Mouse (Mus musculus) spleen, postnatal 14 days (tissue): ENCODE results near the gene Nenf.
A peak's percentile ranks its signal among the peaks of the same experiment; 100 is the strongest.

Source experiments
- DNase-seq, 2 experiments: peaks; one replicate each; pipeline ENCODE4 v3.0.0; 2021 to 2022; ENCODE audit warnings: low spot score in 2 of 2

The Nenf gene

DNA sequence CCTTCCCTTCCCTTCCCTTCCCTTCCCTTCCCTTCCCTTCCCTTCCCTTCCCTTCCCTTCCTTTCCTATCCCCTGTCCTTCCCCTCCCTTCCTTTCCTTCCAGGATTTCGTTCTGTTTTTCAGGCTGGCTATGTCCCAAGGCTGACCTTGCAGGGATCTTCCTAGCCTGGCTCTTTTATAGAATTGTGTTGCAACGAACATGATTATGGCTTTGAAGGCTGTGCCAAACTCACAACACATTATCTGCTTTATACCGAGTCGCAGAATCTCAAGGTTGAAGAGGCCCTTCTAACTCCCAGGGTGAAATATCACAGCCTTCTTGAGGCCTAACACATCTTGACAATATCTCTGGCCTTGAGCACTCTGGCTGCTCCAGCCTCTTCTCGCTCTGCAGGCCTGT, 692 bp upstream of the Nenf start:
- no peak for DNase-seq

GRCm38 (mm10) chr1:191316818-191317217, 1.2 kb downstream of the Nenf start:
- DNase-seq: no peak

GRCm38 (mm10) chr1:191313926-191314325, 4.1 kb downstream of the Nenf start:
- DNase-seq: no peak

GRCm38 (mm10) chr1:191313158-191313557, 4.8 kb downstream of the Nenf start:
- DNase-seq: no peak

DNA sequence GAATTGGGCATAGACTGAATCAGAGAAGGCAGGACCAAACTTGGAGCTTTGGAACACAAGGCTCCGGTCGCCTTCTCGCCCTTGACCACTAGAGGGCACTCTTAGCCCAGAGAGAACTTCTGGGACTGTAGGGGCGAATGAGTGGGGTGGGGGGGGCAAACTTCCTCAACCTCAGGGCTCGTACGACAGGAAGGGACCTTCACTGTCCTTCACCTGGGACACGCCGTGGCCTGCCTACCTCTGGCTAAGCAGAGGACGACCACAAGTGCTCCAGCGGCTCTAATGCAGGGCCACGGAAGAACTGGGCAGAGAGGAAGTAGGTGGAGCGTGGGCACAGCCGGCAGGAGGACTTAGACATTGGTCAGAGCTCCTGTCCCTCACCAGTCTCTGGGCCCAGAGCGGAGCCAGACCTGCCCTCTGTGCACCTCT, 5.5 kb downstream of the Nenf start:
- peak; percentile 69 to 80 for DNase-seq

- no peak for DNase-seq
Observed at GRCm38 (mm10) chr1:191311296-191311898, 6.6 kb downstream of the Nenf start.

GRCm38 (mm10) chr1:191307766-191308455, 10.1 kb downstream of the Nenf start:
- no peak for DNase-seq

DNA sequence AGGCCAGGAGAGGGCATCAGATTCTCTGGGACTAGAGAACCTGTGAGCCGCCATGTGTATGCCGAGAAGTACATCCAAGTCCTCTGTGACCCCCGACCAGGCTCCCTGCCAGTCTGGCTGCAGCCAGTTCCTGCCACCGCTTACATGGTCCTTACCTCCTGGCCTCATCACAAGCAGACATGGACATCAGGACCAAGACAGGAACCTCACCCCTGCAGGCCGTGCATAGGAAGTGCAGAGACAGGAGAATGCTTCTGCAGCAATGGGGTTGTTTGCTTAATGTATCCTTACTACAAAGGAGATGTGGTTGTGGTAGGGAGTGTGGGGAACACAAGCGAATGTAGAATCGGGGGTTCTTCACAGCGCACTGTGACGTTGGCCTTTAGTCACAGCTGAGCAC, 11.7 kb downstream of the Nenf start:
- DNase-seq: no peak

GRCm38 (mm10) chr1:191305610-191306009, 12.4 kb downstream of the Nenf start:
- no peak for DNase-seq

DNA sequence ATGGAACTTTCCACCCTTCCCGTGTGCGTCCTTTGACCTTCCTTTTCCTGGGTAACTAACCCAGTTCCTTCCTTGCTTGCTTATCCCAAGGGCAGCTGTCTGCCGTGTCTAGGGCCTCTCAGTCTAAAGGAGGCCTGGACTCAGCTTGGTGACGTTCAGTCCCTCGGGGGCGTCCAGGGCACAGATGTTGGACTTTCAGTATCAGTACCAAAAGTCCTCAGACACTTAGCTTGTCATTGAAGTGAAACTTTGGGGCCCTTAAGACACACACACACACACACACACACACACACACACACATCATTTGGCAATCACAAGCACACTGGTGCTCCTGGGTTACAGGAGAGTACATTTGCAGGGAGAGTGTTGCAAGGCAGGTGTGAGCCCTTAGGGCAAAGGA, 13.8 kb downstream of the Nenf start:
- no peak for DNase-seq

GRCm38 (mm10) chr1:191303736-191304135, 14.3 kb downstream of the Nenf start:
- no peak for DNase-seq

DNA sequence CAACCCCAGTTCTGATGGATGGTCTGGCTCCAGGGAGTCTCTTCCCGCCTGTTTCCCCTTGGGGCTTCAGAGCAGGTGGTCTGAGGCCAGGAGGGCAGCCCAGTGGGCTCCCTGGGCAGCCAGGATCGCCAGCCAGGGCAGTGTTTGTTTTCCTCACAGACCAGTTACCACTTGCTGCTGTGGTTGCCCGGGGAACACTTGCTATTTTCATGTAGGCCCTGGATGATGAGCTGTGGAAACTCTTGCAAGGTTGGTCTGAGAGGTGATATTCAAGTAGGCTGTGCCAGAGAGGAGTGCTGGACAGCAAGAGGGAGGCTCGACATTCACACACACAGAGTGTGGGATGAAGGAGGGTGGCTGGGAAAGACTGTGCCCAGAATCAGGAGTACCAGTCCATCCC, 16.1 kb downstream of the Nenf start:
- no peak for DNase-seq

DNA sequence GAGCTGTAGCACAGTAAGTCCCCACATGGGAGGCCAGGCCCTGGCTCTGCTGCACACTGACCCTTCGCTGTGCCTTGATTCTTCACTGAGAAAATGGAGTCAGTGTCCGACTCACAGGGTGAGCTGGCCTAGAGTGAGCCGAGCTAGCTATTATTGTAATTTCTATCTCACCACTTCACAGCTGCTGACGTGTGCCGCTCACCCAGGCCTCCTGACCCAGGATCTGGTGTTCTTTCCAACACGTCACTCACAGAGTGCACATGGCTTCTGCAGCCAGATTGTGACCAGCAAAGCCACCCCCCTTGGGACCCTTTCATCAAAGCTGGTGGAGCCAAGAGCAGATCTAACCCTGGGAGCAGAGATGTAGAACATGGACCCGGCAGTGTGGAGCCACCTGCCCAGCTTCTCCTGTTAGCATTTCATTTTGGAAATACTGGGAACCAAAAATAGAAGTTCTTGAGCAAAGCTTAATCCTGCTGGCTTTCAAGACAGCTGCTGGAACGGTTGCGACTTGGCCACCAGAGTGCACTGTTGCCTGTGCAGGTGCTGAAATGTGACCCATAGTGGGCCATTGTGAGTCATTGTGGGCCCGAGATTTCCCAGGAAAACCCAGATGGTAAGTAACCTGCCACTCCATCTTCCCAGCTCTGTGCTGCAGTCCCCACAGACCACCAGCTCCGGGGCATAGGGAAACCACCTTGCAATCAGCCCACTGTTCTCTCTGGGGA, 18.6 kb downstream of the Nenf start:
- DNase-seq: no peak

DNA sequence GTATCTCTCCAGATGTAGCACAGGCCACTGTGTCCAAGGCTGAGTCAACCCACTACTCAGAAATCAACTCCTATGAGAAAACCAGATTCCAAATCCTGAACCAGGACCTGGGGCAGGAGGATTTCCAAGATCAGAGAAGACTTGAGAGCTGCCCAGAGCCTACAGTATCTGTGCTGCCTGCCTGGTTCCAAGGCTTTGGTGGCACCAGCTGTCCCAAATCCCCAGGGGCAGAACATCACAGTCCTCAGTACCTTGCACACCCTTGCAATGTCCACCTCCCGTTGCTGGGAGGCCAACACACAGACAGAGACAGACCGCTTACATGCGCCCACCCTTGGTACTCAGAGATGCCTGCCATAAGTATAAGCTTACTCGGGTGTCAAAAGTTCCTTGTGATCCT, 19.7 kb downstream of the Nenf start:
- no peak for DNase-seq

GRCm38 (mm10) chr1:191296445-191296844, 21.5 kb downstream of the Nenf start:
- no peak for DNase-seq

DNA sequence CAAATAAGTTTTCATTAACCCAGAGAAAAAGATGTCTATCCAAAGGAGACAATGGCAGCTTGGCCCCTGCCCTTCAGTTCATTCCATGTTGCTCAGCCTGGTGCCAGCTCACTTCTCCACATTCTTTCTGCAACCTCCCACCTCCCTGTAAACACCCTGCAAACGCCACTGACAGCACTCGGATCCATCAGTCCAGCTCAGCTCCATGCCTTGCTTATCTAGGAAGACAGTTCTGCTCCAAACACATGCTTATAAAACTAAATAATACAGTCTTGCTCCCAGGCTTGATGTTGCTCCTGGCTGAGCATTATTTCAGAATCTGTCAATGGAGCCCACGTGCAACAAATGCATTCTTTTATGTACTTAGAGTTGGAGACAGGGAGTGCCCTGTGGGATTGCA, 22.2 kb downstream of the Nenf start:
- DNase-seq: no peak

- DNase-seq: no peak
Observed at GRCm38 (mm10) chr1:191293996-191294795, 23.8 kb downstream of the Nenf start.

- no peak for DNase-seq
Observed at GRCm38 (mm10) chr1:191293051-191293450, 24.9 kb downstream of the Nenf start.

DNA sequence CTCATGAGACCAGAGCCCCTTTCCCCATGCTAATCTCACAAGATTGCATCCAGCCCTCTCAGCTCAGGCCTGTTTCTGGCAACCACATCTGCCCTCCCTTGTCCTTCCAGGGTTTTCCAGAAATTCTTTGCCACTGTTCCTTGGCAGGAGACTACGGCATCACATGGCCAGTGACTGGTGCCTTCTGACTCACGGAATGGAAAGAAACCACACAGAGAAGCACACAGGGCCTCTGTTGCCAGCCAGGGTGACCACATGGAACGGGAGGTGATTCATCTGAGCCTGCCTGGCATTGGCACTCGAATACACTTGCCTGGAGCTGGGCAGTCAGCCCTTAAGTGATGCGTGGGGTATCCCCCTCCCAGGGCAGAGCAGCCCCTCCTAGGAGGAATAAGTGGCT, 25.6 kb downstream of the Nenf start:
- DNase-seq: no peak

DNA sequence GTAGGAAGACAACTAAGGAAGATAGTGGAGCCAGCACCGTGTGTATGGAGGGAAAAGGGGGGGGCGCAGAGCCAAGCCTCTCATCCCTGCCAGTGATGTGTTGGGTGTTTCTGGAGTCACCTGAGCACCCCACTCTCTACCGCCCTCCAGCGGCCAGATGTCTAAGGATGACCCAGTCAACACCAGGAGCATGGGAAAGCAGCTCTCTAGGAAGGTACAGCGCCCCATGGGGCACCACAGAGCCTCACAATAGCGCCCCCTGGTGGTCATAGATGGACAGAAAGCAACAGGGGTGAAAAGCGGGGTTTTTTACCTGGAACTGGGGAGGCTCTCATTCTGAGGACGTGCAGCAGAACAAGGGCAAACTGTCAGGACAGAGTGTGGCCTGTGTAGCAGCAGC, 29.2 kb downstream of the Nenf start:
- peak in 1 of 2 experiments; percentile 67 for DNase-seq

DNA sequence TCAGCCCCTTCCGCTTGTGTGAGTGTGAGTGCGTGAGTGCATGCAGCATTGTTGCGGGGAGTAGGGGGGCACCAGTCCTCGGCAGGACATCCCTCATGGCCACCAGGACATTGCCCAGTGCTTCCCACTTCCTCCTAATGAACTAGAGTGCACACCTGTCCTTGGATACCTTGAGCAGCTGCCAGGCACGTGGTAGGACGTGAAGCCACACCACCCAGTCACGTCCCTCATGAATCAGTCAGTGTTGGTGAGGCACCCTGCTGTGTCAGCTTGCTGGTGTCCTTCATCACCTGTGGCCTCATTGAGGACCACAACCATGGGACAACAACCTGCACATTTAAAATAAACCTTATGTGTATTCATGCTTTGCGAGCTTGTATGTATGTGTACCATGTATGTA, 33.5 kb downstream of the Nenf start:
- no peak for DNase-seq
